Mouse (Mus musculus) spleen, adult 2 months (tissue): ENCODE measurements around the gene Gars. TPM values are rescaled to one million over a fixed set of nuclear protein-coding genes. Genes with fewer than 3 reads are reported as not detected.

Experiments
- DNase-seq, 2 experiments: peaks; one replicate each; pipeline versions ENCODE4 v3.0.0 to v3.0.0-alpha.2; 2012 to 2021; ENCODE audit warnings: low spot score in 2 of 2, low read depth in 1 of 2
- H3K27ac ChIP-seq: fragments of 200-500 bp; 2 replicates; pipeline ENCODE4 v1.5.1; 2012; ENCODE audit warnings: low read length, inconsistent platforms; ENCODE audit not compliant: insufficient read depth
- H3K27me3 ChIP-seq: fragments of 200-500 bp; 2 replicates; pipeline ENCODE4 v1.6.1; 2012; ENCODE audit warnings: mild to moderate bottlenecking, moderate library complexity, low read length, inconsistent platforms; ENCODE audit not compliant: control insufficient read depth, insufficient read depth
- H3K36me3 ChIP-seq: fragments of 200-500 bp; 2 replicates; pipeline ENCODE4 v1.6.1; 2012; ENCODE audit warnings: mild to moderate bottlenecking, low read length, inconsistent platforms; ENCODE audit not compliant: control insufficient read depth, insufficient read depth
- H3K4me1 ChIP-seq: fragments of 200-500 bp; 2 replicates; pipeline ENCODE4 v1.6.1; 2011; ENCODE audit warnings: inconsistent platforms; ENCODE audit not compliant: control insufficient read depth, insufficient read depth, insufficient read length
- H3K4me3 ChIP-seq: fragments of 200-500 bp; 2 replicates; pipeline ENCODE4 v1.5.1; 2011; ENCODE audit warnings: mild to moderate bottlenecking, inconsistent platforms; ENCODE audit not compliant: insufficient read depth, insufficient read length; ENCODE audit errors: extremely low read depth
- CTCF ChIP-seq: fragments of 200-500 bp; IDR thresholded peaks from 2 replicates; pipeline ENCODE4 v1.5.1; 2011; ENCODE audit warnings: mild to moderate bottlenecking, inconsistent platforms; ENCODE audit not compliant: insufficient read depth, insufficient read length, insufficient replicate concordance; ENCODE audit errors: extremely low read depth
- POLR2A ChIP-seq: fragments of 200-500 bp; IDR thresholded peaks from 2 replicates; pipeline ENCODE4 v1.6.1; 2011; ENCODE audit warnings: low read depth, low read length, inconsistent platforms
- WGBS: fragments of 180-500 bp; shearing (Covaris S2); methylation state at CpG from one replicate; pipeline ENCODE4 v1.1.7; 2018; 5-methylcytosine and 5-hydroxymethylcytosine counted together
- polyA plus RNA-seq: library from polyadenylated mRNA; depleted of rRNA; stranded (reverse); fragments of >200 nt; gene quantifications from 2 replicates; pipeline ENCODE4 v1.2.3, GENCODE M21; 2012

Gene Gars
- polyA plus RNA-seq, 1 experiment, result 17.1 TPM

DNA sequence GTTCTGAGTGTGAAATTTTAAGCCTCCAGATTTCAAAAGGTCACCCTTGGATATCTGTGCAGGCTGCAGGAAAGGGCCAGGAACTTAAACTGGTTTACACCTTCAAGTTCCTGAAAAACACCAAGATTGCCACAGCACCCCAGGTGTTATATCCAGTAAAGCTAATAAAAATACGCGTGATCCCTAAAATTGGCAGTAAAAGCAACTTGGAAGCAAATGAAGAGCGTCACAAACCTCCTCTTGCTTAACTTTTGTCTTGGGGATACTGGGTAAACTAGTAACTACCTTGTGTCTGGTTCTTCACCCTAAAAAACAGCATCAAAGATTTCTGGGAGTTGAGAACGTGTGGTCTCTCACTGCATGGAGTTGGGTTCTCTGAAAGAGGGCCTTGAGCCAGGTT lies 1.1 kb upstream of the Gars start:
- no peak for TF ChIP-seq POLR2A
- no peak for TF ChIP-seq CTCF
- 93% methylated on average over 4 of the region's 4 CpGs for WGBS
- no peak overlapping the region for H3K27ac ChIP-seq
- H3K36me3 ChIP-seq, result no peaks in the 10 kb centered on the region
- no peaks in the 10 kb centered on the region for H3K27me3 ChIP-seq
- DNase-seq, result no peak
- no peak overlapping the region for H3K4me3 ChIP-seq
- H3K4me1 ChIP-seq, result peaks cover 5% of the 10 kb centered on the region; the same call in 1 of the 2 replicates

DNA sequence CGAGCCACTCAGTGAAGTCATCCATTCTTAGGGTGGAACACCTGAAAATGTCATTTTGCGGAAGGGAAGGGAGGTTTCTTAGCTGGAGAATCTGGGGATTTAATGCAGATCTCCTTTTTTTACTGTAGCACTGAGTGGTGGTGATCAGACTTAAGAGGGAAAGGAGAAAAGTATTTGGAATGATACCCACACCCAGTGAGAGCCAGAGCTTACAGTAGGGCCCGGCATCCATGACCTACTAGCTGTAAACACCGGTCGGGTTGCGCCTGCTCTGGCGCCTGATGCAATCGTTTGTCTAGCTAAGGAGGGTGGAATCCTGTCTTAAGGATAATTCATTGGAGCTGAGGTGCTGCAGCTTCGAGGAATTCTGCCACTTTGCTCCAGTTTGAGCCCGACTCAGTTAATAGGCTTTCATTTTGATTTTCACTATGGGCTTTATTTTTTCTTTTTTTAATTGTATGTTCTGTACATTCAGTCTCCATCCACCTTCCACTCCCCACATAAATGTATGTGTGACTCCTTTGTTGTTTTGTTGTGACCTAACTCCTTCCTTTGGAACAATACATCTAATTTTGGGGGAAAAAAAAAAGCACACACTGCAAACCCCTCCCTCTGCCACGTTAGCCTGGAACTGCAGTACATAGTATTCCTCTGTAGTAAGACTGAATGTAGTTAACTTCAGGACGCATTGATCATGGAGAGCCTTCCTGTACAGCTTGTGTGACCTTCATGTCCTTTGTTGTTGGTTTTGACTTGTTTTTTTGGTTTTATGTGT lies 1.1 kb downstream of the Gars start:
- Histone ChIP-seq H3K27me3 (no peaks in the 10 kb centered on the region), H3K4me1 (peaks cover 5% of the 10 kb centered on the region; the same call in 1 of the 2 replicates), H3K4me3 (peak overlapping the region; percentile 93), H3K27ac (no peak overlapping the region), H3K36me3 (no peaks in the 10 kb centered on the region)
- DNase-seq, result no peak
- WGBS, result 9% methylated on average over 12 of the region's 12 CpGs
- TF ChIP-seq POLR2A, result no peak
- no peak for TF ChIP-seq CTCF

DNA sequence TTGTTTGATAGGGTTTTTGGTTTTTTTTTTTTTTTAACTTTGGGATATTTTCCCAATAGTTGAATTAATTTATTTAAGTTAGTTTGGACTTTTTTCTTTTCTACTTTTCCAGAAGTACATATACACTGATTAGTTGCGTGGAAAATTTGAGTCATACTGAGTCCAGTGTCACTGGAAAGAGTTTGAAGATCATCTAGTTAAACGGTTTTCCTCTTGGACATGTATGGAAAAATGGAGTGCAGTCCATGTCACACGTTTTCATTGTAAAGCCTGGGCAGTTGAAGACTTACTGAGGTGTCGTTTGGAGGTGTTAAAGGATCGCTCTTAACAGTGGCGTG lies 1.6 kb downstream of the Gars start:
- Histone ChIP-seq H3K36me3 (no peaks in the 10 kb centered on the region), H3K27ac (no peak overlapping the region), H3K27me3 (no peaks in the 10 kb centered on the region), H3K4me3 (no peak overlapping the region), H3K4me1 (peaks cover 5% of the 10 kb centered on the region; the same call in 1 of the 2 replicates)
- no peak for DNase-seq
- no peak for TF ChIP-seq CTCF
- TF ChIP-seq POLR2A, result no peak
- WGBS, result 86% methylated on average over 6 of the region's 6 CpGs

DNA sequence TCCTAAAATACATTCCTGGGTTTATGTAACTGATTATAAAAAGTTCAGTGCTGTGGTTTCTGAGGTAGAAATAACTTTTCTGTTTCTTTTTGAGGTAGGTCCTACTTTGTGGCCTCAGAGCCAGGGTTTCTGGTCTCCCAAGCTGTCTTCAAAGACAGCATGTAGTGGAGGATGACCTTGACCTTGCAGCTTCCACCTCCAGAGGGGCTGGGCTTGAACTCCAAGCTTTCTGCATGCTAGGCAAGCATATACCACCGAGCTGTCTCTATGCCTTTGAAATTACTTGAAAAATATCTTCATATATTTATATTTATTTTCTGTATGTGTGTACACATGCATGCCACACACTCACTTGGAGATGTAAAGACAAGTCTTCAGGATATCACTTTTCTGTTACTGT lies 2.2 kb downstream of the Gars start:
- no peaks in the 10 kb centered on the region for H3K36me3 ChIP-seq
- no peaks in the 10 kb centered on the region for H3K27me3 ChIP-seq
- H3K4me1 ChIP-seq, result peaks cover 5% of the 10 kb centered on the region; the same call in 1 of the 2 replicates
- WGBS, result 59% methylated on average over 1 of the region's 1 CpGs
- no peak for TF ChIP-seq POLR2A
- no peak for TF ChIP-seq CTCF
- no peak overlapping the region for H3K4me3 ChIP-seq
- no peak overlapping the region for H3K27ac ChIP-seq
- DNase-seq, result no peak

DNA sequence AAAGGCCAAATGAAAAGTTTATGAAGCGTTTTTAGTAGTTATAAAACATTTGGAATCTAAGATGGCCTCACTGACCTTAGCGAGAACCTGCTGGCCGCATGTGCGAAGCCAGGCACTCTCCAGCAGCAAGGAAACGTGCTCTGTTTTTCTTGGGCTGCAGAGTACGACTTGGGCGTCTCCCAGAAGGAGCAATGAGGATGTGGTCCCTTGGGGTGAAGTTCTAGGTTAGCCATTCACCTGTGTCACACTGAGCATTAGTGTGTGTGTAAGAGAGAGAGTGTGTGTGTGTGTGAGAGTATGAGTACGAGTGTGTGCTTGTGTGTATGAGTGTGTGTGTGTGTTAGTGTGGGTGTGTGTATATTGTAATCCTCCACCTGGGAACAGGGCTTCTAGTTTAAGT lies 5.4 kb downstream of the Gars start:
- Histone ChIP-seq H3K4me1 (peaks cover 3% of the 10 kb centered on the region; the same call in 1 of the 2 replicates), H3K4me3 (no peak overlapping the region), H3K36me3 (peaks cover 9% of the 10 kb centered on the region), H3K27me3 (no peaks in the 10 kb centered on the region), H3K27ac (no peak overlapping the region)
- 84% methylated on average over 8 of the region's 8 CpGs for WGBS
- no peak for TF ChIP-seq CTCF
- TF ChIP-seq POLR2A, result no peak
- no peak for DNase-seq

DNA sequence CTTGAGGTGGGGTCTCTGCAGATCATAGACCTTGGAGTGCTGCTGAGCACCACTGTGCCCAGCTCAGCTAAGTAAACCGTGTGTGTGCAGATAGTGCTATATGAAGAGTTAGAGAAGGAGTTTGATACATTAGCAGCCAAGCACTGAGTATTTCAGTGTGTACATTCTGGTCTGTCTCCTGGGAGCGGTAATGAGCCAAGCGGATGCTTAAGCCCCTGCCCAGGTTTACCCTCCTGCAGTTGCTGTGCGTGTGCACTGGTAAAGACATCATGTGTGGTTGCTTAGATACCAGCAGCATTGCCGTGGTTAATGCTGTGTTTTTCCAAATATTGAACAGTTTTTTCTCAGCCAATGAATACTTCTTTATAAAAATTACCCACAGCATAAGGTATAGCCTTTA lies 6.7 kb downstream of the Gars start:
- Histone ChIP-seq H3K4me3 (no peak overlapping the region), H3K4me1 (no peaks in the 10 kb centered on the region; the same call in 1 of the 2 replicates), H3K27ac (no peak overlapping the region), H3K36me3 (peaks cover 12% of the 10 kb centered on the region), H3K27me3 (no peaks in the 10 kb centered on the region)
- 78% methylated on average over 5 of the region's 5 CpGs for WGBS
- no peak for TF ChIP-seq POLR2A
- no peak for TF ChIP-seq CTCF
- DNase-seq, result no peak

DNA sequence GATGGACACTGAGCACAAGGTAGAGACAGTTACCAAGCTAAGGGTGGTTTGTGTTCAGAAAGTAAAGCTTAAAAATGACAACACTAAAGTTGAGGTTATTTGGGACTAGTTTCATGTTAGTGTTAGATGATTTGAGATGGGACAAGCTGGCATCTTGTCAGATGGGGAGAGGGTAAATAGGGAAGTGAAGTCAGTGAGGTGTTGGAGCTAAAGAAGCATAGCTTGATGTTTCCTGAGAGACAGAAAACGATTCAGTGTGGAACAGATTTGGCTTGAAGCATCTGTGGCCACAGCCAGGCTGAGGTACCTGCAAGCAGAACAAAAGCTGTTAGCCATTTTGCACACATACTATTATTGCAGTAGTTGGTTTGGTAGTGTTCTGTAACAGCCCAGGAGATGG lies 7.5 kb downstream of the Gars start:
- 6% methylated on average over 1 of the region's 1 CpGs for WGBS
- Histone ChIP-seq H3K36me3 (peaks cover 17% of the 10 kb centered on the region), H3K27ac (no peak overlapping the region; the same call in 1 of the 2 replicates), H3K4me1 (no peaks in the 10 kb centered on the region; the same call in 1 of the 2 replicates), H3K27me3 (no peaks in the 10 kb centered on the region), H3K4me3 (no peak overlapping the region)
- TF ChIP-seq CTCF (no peak), POLR2A (no peak)
- DNase-seq, result no peak
